18 mouse cellular contexts compared by ENCODE assay signal in genomic region chr4:98055036-98055435, GRCm38 (mm10).
"Had no signal": no experiment of that assay in that cellular context is flagged by ENCODE, and none has a peak within 500 bp of the region (broad histone marks: within the 10 kb centered on the region; RNA-seq: fewer than 3 reads in every experiment).

No protein-coding gene starts in this region.

- H3K9me3 ChIP-seq: midbrain, embryonic 10.5 days; midbrain, embryonic 12.5 days; neural tube, embryonic 13.5 days; neural tube, embryonic 15.5 days; stomach, embryonic 15.5 days had no signal

- H3K4me2 ChIP-seq: lung, embryonic 14.5 days; midbrain, embryonic 12.5 days; neural tube, embryonic 13.5 days; neural tube, embryonic 15.5 days; stomach, embryonic 15.5 days had no signal

- ATAC-seq: midbrain, embryonic 16.5 days had no signal

- H3K36me3 ChIP-seq: midbrain, embryonic 10.5 days; midbrain, embryonic 12.5 days; neural tube, embryonic 13.5 days; neural tube, embryonic 15.5 days; stomach, embryonic 15.5 days had no signal

- H3K9ac ChIP-seq: lung, embryonic 14.5 days; midbrain, embryonic 12.5 days; neural tube, embryonic 13.5 days; neural tube, embryonic 15.5 days; stomach, embryonic 15.5 days had no signal

- H3K27me3 ChIP-seq: midbrain, embryonic 12.5 days; neural tube, embryonic 13.5 days; neural tube, embryonic 15.5 days; stomach, embryonic 15.5 days had no signal

- H3K27ac ChIP-seq: midbrain, embryonic 10.5 days; midbrain, embryonic 12.5 days; neural tube, embryonic 13.5 days; neural tube, embryonic 15.5 days; stomach, embryonic 15.5 days; stomach, postnatal 0 days had no signal

- DNase-seq: lung, adult 18-20 months; lung, embryonic 14.5 days; lung, postnatal 10 days; lung, postnatal 4 days; midbrain, embryonic 14.5 days; retina, postnatal 1 day; right cerebral cortex, postnatal 14 days; thymus, adult 2 months; thymus, postnatal 25 days; thymus, postnatal 4 days had no signal

- H3K4me1 ChIP-seq: midbrain, embryonic 12.5 days had no signal

- H3K4me3 ChIP-seq: midbrain, embryonic 10.5 days; midbrain, embryonic 12.5 days; myocyte; neural tube, embryonic 13.5 days; neural tube, embryonic 15.5 days; stomach, embryonic 15.5 days had no signal
